Mouse (Mus musculus): ENCODE data around the gene Birc2.
"Not testable (repeated sequence)": the region's sequence is repeated elsewhere in the genome, so short reads cannot be mapped to it uniquely, and the experiment has no call there.

DNA sequence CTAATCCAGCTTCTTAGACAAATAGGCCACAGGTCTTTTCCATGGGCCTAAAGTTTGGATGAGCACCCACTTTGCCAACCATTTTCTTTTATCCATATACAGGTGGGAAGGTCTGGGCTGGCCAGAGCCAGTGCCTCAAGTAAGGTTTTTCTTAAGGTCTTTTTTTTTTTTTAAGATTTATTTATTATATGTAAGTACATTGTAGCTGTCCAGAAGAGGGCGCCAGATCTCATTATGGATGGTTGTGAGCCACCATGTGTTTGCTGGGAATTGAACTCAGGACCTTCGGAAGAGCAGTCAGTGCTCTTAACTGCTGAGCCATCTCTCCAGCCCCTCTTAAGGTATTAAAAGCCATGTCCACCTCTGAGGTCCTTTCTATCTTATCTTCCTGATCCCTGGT is 30.1 kb upstream of the Birc2 start:
- not testable (repeated sequence) for TF ChIP-seq POLR2A (IDR thresholded peaks at IDR 0.05; ENCODE audit: borderline replicate concordance, extremely low read depth, low read depth, low read length); CTCF (IDR thresholded peaks at IDR 0.05; ENCODE audit: insufficient read depth, low read length)

Data from lung, adult 2 months (tissue).